Mouse (Mus musculus): ENCODE data around the gene Commd8. TPM values are rescaled to one million over a fixed set of nuclear protein-coding genes. Genes with fewer than 3 reads are reported as not detected.
A peak's percentile ranks its signal among the peaks of the same experiment; 100 is the strongest.

Gene Commd8
- polyA plus RNA-seq, 1 experiment from 2014 or later: 116 TPM

DNA sequence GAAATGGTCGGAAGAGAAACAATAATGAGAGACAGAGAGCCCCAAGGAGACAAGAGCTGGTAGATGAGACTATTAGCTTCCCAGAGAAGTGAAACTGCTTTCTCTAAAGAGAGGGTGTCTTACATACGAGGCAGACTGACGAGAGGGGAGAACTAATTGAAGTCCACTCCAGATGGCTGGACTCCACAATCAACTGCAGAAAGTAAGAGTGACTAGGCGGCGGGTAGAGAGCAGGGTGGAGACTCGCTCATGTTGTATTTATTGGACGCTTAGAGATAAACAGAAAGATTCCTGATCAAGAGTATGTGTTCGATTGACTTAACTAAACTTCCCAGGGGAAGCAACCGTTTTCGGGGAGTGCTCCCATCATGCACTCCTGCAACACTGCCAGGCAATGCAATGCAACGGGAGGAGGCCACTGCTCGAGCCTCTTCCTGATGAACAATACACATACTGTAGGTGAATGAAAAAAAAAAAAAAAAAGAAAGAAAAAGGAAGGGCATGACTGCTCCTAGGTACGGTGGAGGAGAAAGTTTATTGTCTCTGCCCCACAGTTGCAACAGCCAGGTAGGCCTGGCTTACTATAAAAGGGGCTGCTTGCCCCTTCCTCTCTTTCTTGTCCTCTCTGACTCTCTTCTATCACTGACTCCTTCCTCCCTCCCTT is 16.6 kb upstream of the Commd8 start:
- Histone ChIP-seq H3K27me3 (ENCODE audit: control insufficient read depth, insufficient read depth, low read length) (no peaks in the 10 kb centered on the region), H3K36me3 (ENCODE audit: control insufficient read depth, insufficient read depth, low read length) (no peaks in the 10 kb centered on the region), H3K4me2 (ENCODE audit: low read length) (no peak overlapping the region), H3K9me3 (ENCODE audit: control insufficient read depth, low read length) (no peaks in the 10 kb centered on the region), H3K4me3 (ENCODE audit: control insufficient read depth in 1 of 2, insufficient read depth in 1 of 2, low read depth in 1 of 2, low read length in 2 of 2) (no peak overlapping the region), H3K27ac (replicated peaks in 1 of 2; ENCODE audit: control insufficient read depth in 1 of 2, insufficient read depth in 1 of 2, low read depth in 2 of 2, low read length in 2 of 2) (no peak overlapping the region), H3K4me1 (ENCODE audit: control insufficient read depth in 2 of 2, insufficient read depth in 2 of 2, low read length in 2 of 2) (no peaks in the 10 kb centered on the region), H3K9ac (ENCODE audit: low read length) (no peak overlapping the region)
- no peak for ATAC-seq (ENCODE audit: insufficient number of reproducible peaks, insufficient read depth, low FRiP score, low read depth)
- 81% methylated on average over 13 of the region's 13 CpGs for WGBS

DNA sequence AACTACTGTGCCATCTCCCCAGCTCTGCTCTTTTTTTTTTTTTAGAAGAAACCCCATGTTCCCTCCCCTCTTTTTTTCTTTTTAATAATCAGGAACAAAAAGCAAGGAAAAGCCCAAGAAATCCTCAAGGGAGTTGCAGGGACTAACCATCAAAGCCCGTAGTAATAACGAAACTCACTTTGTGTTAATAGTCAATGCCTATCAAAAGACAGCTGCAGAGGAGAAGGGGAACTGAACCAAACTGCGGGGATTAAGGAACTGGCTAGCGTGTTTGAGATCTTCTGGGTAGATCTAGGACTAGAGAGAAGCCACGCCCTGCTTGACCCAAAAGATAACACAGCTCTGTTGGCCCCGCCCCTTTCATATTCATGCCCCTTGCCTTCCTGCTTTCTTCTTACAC is 15.9 kb upstream of the Commd8 start:
- Histone ChIP-seq H3K4me1 (ENCODE audit: control insufficient read depth in 2 of 2, insufficient read depth in 2 of 2, low read length in 2 of 2) (no peaks in the 10 kb centered on the region), H3K4me2 (ENCODE audit: low read length) (no peak overlapping the region)

DNA sequence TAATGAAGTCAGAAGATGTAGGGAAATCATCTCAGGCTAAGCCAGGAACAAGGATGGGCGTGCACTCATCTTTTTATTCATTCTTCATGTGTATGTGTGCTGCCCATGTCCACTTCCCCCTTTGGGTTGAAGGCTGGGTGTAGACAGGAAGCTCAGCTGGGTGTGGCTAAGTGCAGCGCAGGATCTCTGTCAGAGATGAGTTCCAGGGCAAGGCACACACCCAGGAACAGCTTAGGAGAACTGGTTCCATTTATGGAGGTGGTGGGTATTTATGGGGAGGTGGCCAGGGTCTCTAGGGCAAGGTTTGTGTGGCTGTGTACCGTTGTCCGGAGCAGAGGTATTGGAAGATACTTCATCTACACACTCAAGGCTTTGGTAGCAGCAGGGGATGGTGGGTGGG is 14.8 kb upstream of the Commd8 start:
- no peaks in the 10 kb centered on the region for H3K9me3 ChIP-seq (ENCODE audit: control insufficient read depth, low read length)
- H3K4me2 ChIP-seq (ENCODE audit: low read length): no peak overlapping the region
- no peaks in the 10 kb centered on the region for H3K27me3 ChIP-seq (ENCODE audit: control insufficient read depth, insufficient read depth, low read length)
- 81% methylated on average over 4 of the region's 4 CpGs for whole genome bisulfite sequencing
- H3K4me1 ChIP-seq (ENCODE audit: control insufficient read depth in 2 of 2, insufficient read depth in 2 of 2, low read length in 2 of 2): no peaks in the 10 kb centered on the region
- no peak for ATAC-seq (ENCODE audit: insufficient number of reproducible peaks, insufficient read depth, low FRiP score, low read depth)
- H3K27ac ChIP-seq (replicated peaks in 1 of 2; ENCODE audit: control insufficient read depth in 1 of 2, insufficient read depth in 1 of 2, low read depth in 2 of 2, low read length in 2 of 2): no peak overlapping the region
- H3K4me3 ChIP-seq (ENCODE audit: control insufficient read depth in 1 of 2, insufficient read depth in 1 of 2, low read depth in 1 of 2, low read length in 2 of 2): no peak overlapping the region
- no peaks in the 10 kb centered on the region for H3K36me3 ChIP-seq (ENCODE audit: control insufficient read depth, insufficient read depth, low read length)
- no peak overlapping the region for H3K9ac ChIP-seq (ENCODE audit: low read length)

More for the DNA sequence above, 15.9 kb upstream of the Commd8 start:
- H3K27ac ChIP-seq (replicated peaks in 1 of 2; ENCODE audit: control insufficient read depth in 1 of 2, insufficient read depth in 1 of 2, low read depth in 2 of 2, low read length in 2 of 2): no peak overlapping the region
- H3K27me3 ChIP-seq (ENCODE audit: control insufficient read depth, insufficient read depth, low read length): no peaks in the 10 kb centered on the region
- H3K9me3 ChIP-seq (ENCODE audit: control insufficient read depth, low read length): no peaks in the 10 kb centered on the region
- H3K4me3 ChIP-seq (ENCODE audit: control insufficient read depth in 1 of 2, insufficient read depth in 1 of 2, low read depth in 1 of 2, low read length in 2 of 2): no peak overlapping the region
- WGBS: 77% methylated on average over 6 of the region's 6 CpGs
- no peak for ATAC-seq (ENCODE audit: insufficient number of reproducible peaks, insufficient read depth, low FRiP score, low read depth)
- no peak overlapping the region for H3K9ac ChIP-seq (ENCODE audit: low read length)
- H3K36me3 ChIP-seq (ENCODE audit: control insufficient read depth, insufficient read depth, low read length): no peaks in the 10 kb centered on the region

DNA sequence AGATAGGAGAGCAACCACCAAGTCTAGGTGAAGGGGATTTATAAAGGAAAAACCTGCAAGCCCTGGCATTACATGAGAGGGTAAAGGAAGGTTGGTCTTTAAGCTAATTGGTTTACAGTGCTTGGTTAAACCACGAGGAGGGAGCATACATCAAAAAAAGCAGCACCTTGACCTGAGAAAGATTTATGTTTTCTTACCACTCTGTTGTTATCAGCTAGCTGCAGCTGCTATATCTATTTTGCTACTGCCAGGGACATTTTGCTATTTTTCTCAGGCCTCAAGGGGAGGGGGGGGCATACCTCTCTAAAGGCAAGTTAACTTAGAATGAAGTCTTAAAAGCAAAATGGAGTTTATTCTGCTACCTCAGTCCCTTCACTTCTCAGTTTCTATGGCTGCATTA is 13.2 kb upstream of the Commd8 start:
- Histone ChIP-seq H3K36me3 (ENCODE audit: control insufficient read depth, insufficient read depth, low read length) (no peaks in the 10 kb centered on the region), H3K4me1 (ENCODE audit: control insufficient read depth in 2 of 2, insufficient read depth in 2 of 2, low read length in 2 of 2) (no peaks in the 10 kb centered on the region), H3K4me3 (ENCODE audit: control insufficient read depth in 1 of 2, insufficient read depth in 1 of 2, low read depth in 1 of 2, low read length in 2 of 2) (no peak overlapping the region), H3K9me3 (ENCODE audit: control insufficient read depth, low read length) (no peaks in the 10 kb centered on the region), H3K27me3 (ENCODE audit: control insufficient read depth, insufficient read depth, low read length) (no peaks in the 10 kb centered on the region), H3K27ac (replicated peaks in 1 of 2; ENCODE audit: control insufficient read depth in 1 of 2, insufficient read depth in 1 of 2, low read depth in 2 of 2, low read length in 2 of 2) (no peak overlapping the region), H3K4me2 (ENCODE audit: low read length) (no peak overlapping the region), H3K9ac (ENCODE audit: low read length) (no peak overlapping the region)
- WGBS: 36% methylated on average over 1 of the region's 1 CpGs
- no peak for ATAC-seq (ENCODE audit: insufficient number of reproducible peaks, insufficient read depth, low FRiP score, low read depth)

DNA sequence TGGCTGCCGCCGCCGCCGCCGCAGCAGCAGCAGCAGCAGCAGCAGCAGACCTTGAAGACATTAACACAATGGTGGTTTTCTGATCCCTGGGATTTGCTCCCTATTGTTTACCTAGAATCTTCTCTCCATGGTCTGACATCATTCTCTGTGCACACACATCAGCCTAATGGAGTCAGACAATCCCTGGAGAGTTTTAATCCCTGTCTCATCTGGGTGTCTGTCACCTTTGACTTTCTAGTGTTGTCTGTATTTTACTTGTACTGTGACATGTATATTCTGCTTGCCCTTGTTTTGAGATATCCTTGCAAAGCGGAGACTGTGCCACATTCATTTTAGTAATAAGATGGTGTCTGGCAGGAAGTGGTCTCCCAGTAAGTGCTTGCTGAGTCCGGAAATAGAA is 7.5 kb upstream of the Commd8 start:
- Histone ChIP-seq H3K36me3 (ENCODE audit: control insufficient read depth, insufficient read depth, low read length) (no peaks in the 10 kb centered on the region), H3K27ac (replicated peaks in 1 of 2; ENCODE audit: control insufficient read depth in 1 of 2, insufficient read depth in 1 of 2, low read depth in 2 of 2, low read length in 2 of 2) (no peak overlapping the region), H3K9me3 (ENCODE audit: control insufficient read depth, low read length) (no peaks in the 10 kb centered on the region), H3K9ac (ENCODE audit: low read length) (0 out of 2 replicates have a peak overlapping the region, but pooled peaks have one; percentile 34), H3K4me2 (ENCODE audit: low read length) (peak overlapping the region; percentile 34; the same call in 1 of the 2 replicates), H3K4me1 (ENCODE audit: control insufficient read depth in 2 of 2, insufficient read depth in 2 of 2, low read length in 2 of 2) (no peaks in the 10 kb centered on the region), H3K4me3 (ENCODE audit: control insufficient read depth in 1 of 2, insufficient read depth in 1 of 2, low read depth in 1 of 2, low read length in 2 of 2) (no peak overlapping the region), H3K27me3 (ENCODE audit: control insufficient read depth, insufficient read depth, low read length) (no peaks in the 10 kb centered on the region)
- 23% methylated on average over 7 of the region's 7 CpGs for WGBS
- ATAC-seq (ENCODE audit: insufficient number of reproducible peaks, insufficient read depth, low FRiP score, low read depth): no peak

DNA sequence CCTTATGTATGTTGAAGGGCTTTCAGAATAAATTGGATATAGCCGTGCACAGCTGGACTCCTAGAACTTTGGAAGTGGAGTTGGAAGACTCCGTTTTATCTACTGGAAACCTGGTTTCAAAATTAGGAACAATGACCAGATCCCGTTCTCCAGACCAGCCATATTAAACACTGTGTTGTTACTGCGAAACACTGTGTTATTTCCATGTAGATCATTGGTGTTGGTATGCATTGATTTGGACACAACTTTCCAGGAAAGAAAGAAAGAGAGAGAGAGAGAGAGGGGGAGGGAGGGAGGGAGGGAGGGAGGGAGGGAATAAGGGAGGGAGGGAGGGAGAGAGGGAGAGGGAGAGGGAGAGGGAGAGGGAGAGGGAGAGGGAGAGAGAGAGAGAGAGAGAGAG is 7.1 kb upstream of the Commd8 start:
- ATAC-seq (ENCODE audit: insufficient number of reproducible peaks, insufficient read depth, low FRiP score, low read depth): no peak

DNA sequence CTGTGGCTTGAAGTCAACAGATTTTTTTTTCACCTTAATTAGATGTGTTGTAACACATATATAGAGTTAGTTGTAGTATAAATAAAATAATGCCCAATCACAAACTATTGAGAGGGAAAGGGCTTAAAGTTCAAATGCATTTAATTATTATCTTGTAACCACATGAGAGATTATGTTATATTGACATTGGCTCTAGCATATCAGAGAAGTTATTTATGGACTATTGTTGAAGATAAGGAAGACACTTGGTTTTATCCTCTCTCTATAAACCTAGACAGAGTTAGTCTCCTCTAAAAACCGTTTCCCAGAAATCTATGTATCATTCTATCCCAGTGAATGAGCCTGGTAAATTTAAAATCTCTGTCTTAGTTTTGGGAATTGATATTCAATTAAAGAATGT is 5.5 kb upstream of the Commd8 start:
- no peaks in the 10 kb centered on the region for H3K27me3 ChIP-seq (ENCODE audit: control insufficient read depth, insufficient read depth, low read length)
- H3K9me3 ChIP-seq (ENCODE audit: control insufficient read depth, low read length): no peaks in the 10 kb centered on the region
- no peak overlapping the region for H3K4me3 ChIP-seq (ENCODE audit: control insufficient read depth in 1 of 2, insufficient read depth in 1 of 2, low read depth in 1 of 2, low read length in 2 of 2)
- H3K27ac ChIP-seq (replicated peaks in 1 of 2; ENCODE audit: control insufficient read depth in 1 of 2, insufficient read depth in 1 of 2, low read depth in 2 of 2, low read length in 2 of 2): no peak overlapping the region
- no peak for ATAC-seq (ENCODE audit: insufficient number of reproducible peaks, insufficient read depth, low FRiP score, low read depth)
- WGBS: 25% methylated on average over 1 of the region's 1 CpGs
- no peaks in the 10 kb centered on the region for H3K36me3 ChIP-seq (ENCODE audit: control insufficient read depth, insufficient read depth, low read length)
- no peak overlapping the region for H3K4me2 ChIP-seq (ENCODE audit: low read length)
- no peaks in the 10 kb centered on the region for H3K4me1 ChIP-seq (ENCODE audit: control insufficient read depth in 2 of 2, insufficient read depth in 2 of 2, low read length in 2 of 2)
- H3K9ac ChIP-seq (ENCODE audit: low read length): no peak overlapping the region

More for the DNA sequence above, 7.1 kb upstream of the Commd8 start:
- Histone ChIP-seq H3K27me3 (ENCODE audit: control insufficient read depth, insufficient read depth, low read length) (no peaks in the 10 kb centered on the region), H3K4me2 (ENCODE audit: low read length) (0 out of 2 replicates have a peak overlapping the region, but pooled peaks have one; percentile 34), H3K9me3 (ENCODE audit: control insufficient read depth, low read length) (no peaks in the 10 kb centered on the region), H3K27ac (replicated peaks in 1 of 2; ENCODE audit: control insufficient read depth in 1 of 2, insufficient read depth in 1 of 2, low read depth in 2 of 2, low read length in 2 of 2) (no peak overlapping the region), H3K9ac (ENCODE audit: low read length) (no peak overlapping the region), H3K36me3 (ENCODE audit: control insufficient read depth, insufficient read depth, low read length) (no peaks in the 10 kb centered on the region), H3K4me1 (ENCODE audit: control insufficient read depth in 2 of 2, insufficient read depth in 2 of 2, low read length in 2 of 2) (no peaks in the 10 kb centered on the region), H3K4me3 (ENCODE audit: control insufficient read depth in 1 of 2, insufficient read depth in 1 of 2, low read depth in 1 of 2, low read length in 2 of 2) (no peak overlapping the region)
- 78% methylated on average over 4 of the region's 4 CpGs for WGBS

DNA sequence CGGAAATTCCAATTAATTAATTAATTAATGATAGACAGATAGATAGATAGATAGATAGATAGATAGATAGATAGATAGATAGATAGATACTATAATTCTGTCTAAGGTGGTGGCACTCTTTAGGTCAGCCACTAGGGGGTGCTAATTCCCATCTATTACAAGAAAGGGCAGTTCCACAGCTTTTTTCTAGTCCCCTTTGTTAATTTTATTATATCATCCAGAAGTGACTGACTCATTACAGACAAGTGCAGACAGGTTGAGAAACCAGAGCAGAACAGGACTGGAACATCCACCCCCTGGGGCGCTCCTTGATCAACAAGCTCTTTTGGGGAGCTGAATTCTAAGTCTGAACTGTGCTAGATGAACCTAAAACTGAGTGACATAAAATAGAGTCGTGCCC is 4.7 kb upstream of the Commd8 start:
- no peaks in the 10 kb centered on the region for H3K9me3 ChIP-seq (ENCODE audit: control insufficient read depth, low read length)
- ATAC-seq (ENCODE audit: insufficient number of reproducible peaks, insufficient read depth, low FRiP score, low read depth): no peak
- no peaks in the 10 kb centered on the region for H3K27me3 ChIP-seq (ENCODE audit: control insufficient read depth, insufficient read depth, low read length)
- H3K4me1 ChIP-seq (ENCODE audit: control insufficient read depth in 2 of 2, insufficient read depth in 2 of 2, low read length in 2 of 2): no peaks in the 10 kb centered on the region
- H3K4me2 ChIP-seq (ENCODE audit: low read length): no peak overlapping the region
- no peak overlapping the region for H3K27ac ChIP-seq (replicated peaks in 1 of 2; ENCODE audit: control insufficient read depth in 1 of 2, insufficient read depth in 1 of 2, low read depth in 2 of 2, low read length in 2 of 2)
- no peak overlapping the region for H3K4me3 ChIP-seq (ENCODE audit: control insufficient read depth in 1 of 2, insufficient read depth in 1 of 2, low read depth in 1 of 2, low read length in 2 of 2)
- 33% methylated on average over 3 of the region's 3 CpGs for WGBS
- no peaks in the 10 kb centered on the region for H3K36me3 ChIP-seq (ENCODE audit: control insufficient read depth, insufficient read depth, low read length)
- H3K9ac ChIP-seq (ENCODE audit: low read length): no peak overlapping the region
